Mouse (Mus musculus): Measurements from ENCODE around the gene Faf2. TPM values are rescaled to one million over a fixed set of nuclear protein-coding genes. Genes with fewer than 3 reads are reported as not detected.
"Not testable (repeated sequence)": the region's sequence is repeated elsewhere in the genome, so short reads cannot be mapped to it uniquely, and the experiment has no call there.

Gene Faf2
- total RNA-seq, 2 experiments from 2014 or later = 20.0 to 23.3 TPM

GRCm38 (mm10) chr13:54603501-54603900 is 18.1 kb upstream of the Faf2 start:
- intact Hi-C loops (cut with DNase I) = no loop called here
- DNase-seq (ENCODE audit: low spot score) = no peak

- intact Hi-C loops (cut with DNase I) = no loop called here
- no peak for DNase-seq (ENCODE audit: low spot score)
Observed at GRCm38 (mm10) chr13:54604221-54604620, 17.4 kb upstream of the Faf2 start.

DNA sequence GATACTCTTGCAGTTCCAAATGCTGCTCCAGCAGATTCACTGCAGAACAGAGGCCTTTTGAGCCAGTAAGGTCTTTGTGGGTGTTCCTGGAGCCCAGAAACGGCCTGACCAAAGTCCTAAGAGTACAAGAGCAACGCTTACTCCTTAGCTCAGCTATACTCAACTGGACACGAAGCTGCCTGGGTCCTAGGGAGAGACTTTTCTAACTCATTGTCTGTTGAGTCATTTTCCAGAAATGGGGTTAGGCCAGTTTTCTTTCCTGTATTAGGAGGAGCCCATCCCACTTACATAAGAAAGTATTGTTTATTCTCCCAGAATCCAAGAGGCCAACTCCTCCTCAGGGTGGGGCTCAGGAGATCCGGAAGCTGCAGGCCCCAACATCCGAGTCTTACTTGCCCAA is 16.2 kb upstream of the Faf2 start:
- DNase-seq (ENCODE audit: low spot score) = peak; percentile 21
- intact Hi-C loops (cut with DNase I) = no loop called here

DNA sequence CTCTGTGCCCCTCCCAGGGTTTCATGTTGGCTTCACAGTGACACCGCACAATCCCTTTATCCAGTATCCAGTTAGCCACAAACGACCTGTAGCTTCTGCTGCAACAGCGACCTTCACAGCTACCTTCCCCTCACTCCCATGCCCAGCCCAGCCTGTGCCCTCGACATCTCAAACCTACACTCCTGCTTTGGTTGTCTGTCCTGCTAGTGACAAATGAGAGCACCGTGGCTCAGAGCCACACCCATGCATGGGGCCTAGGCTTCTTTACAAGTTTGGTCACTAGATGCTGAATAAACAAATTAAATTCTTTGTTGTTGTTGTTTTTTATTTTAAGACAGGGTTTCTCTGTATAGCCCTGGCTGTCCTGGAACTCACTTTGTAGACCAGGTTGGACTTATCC is 14.4 kb upstream of the Faf2 start:
- no peak for DNase-seq (ENCODE audit: low spot score)
- intact Hi-C loops (cut with DNase I) = loop anchor here (2.0 kb wide), 1 partner anchor 16 kb away; the partner anchor contains the start of genes Higd2a and Nop16

DNA sequence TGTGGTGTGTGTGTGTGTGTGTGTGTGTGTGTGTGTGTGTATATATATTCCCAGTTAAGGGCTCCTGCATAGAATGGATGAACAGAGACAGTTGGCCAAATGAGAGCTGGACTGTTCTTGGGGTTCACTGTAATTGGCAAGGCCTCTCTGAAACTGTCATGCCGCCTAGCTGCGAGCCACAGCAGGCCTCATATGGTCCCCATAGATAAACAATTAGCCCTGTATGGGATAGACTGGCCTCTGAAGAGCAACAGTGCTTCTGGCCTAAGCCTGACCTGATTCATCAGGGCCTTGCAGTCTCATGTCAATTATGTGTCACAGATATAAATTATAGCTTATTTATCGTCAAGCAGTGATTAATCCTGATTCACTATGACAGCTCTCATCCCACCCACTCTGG is 13.6 kb upstream of the Faf2 start:
- intact Hi-C loops (cut with DNase I) = no loop called here
- DNase-seq (ENCODE audit: low spot score) = no peak

GRCm38 (mm10) chr13:54608666-54609065 is 12.9 kb upstream of the Faf2 start:
- peak; percentile 38 for DNase-seq (ENCODE audit: low spot score)
- intact Hi-C loops (cut with DNase I) = no loop called here

DNA sequence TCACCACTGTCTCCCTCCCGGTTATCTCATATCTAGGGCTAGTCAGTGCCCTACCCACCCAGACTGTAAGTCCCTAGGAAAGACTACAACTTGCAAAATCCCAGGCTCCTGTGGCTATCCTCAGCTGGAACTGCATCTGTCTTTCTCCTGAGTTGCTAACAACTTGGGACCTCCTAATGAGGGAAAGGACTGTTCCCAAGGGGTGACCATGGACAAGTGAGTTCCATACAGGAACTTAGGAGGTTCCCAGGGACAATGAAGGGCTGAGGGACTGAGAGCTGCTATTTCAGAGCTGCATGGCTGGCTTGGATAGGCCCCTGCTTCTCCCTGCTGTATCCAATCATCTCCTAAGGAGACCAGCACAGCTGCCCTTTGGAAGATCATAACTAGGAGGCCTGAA is 12.3 kb upstream of the Faf2 start:
- no peak for DNase-seq (ENCODE audit: low spot score)
- intact Hi-C loops (cut with DNase I) = no loop called here

DNA sequence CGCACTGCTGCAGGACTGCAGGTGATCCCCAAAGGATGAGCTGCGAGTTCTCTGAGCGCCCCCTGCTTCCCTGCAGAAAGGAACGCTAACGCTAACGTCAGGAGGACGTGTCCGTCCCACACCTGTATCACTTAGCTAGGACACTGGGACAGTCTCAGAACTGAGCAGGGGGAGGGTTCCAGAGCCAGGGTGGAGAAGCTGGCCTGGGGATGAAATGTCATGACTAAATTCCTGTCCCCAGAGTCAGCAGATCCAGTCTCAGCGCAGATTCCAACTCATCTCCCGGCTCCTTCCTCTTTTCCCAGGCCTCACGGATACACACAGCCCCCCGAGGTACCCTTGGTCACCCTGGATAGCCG is 11.0 kb upstream of the Faf2 start:
- intact Hi-C loops (cut with DNase I) = no loop called here
- no peak for DNase-seq (ENCODE audit: low spot score)

DNA sequence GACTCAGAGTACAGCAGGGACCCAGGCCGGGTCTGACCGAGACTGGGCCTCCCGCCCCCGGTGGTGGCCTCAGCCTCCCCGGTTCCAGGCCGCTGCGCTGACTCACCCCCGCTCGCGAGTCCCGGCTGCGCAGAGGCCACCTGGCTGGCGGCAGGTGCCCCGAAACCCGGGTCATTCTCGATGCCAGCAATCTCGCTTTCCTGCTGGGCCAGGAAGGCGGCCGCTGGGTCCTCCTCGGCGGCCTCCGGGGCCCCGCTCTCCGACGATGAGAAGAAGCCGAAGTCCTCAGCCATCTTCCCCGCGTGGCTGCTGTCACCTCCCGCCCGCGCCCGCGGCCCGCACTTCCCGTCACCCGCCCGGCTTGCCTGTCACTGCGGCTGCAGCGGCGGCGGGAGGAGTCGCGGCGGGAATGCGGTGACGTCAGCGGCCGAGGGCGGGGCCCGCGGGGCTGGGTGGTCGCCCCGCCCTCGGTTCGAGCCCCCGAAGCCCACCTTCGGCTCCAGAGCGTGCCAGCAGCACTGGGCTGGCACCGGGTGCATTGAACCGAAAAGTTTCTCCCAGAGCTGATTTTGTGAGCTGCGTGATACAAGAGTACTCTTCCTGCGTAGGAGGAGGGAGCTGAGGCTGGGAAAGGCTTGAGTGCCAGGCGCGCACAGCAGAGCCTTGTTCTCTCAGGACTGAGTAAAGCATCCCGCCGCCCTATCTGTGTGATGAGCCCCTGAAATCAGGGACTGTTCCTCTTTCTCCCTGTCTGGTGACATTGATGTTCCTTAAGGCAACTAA is 10.4 kb upstream of the Faf2 start, which contains the start of gene Cltb:
Gene Cltb (minus strand): TSS at position 373 of the 783 bp plus-strand sequence.
- intact Hi-C loops (cut with DNase I) = no loop called here
- peak; percentile 81 for DNase-seq (ENCODE audit: low spot score)

DNA sequence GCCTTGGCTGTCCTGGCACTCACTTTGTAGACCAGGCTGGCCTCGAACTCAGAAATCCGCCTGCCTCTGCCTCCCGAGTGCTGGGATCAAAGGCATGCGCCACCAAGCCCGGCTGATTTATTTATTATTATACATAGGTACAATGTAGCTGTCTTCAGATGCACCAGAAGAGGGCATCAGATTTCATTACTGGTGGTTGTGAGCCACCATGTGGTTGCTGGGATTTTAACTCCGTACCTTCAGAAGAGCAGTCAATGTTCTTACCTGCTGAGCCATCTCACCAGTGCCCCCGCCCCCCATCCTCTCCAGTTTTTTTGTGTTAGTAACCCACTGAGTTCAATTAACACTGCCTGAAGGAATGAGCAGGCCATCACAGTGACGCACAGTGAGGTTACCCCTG is 8.4 kb upstream of the Faf2 start:
- DNase-seq (ENCODE audit: low spot score); intact Hi-C loops (cut with DNase I): not testable (repeated sequence)

DNA sequence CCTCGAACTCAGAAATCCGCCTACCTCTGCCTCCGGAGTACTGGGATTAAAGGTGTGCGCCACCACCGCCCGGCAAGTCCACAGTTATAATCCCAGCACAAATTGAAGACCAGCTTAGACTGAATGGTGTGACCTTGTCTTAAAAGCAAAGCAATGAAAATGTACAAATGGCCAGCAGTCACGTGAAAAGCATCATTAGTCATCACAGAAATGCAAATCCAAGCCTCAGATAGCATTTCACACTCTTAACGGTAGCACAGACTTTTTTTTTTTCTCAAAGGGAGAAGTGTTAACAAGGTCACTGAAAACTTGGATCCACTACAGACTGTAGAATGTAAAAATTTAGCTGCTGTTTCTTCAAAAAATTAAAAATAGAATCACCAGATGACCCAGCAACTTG is 5.3 kb upstream of the Faf2 start:
- intact Hi-C loops (cut with DNase I) = no loop called here
- no peak for DNase-seq (ENCODE audit: low spot score)

DNA sequence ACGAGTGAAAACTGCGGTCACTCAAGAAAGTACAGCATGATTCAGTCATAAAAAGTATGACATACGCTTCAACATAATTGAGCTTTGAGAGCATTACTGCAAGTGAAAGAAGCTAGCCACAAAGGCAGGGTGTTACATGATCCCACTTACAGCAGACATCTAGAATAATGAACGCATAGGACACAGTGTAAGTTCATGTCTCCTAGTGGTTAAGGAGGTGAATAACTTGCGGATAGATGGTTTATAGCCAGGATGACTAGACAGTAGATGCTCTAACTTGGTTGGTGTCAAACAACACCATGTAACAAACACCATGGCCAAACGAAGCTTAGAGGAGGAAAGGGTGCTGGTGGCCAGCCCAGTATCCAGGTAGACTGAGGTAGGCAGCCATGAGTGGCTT is 4.6 kb upstream of the Faf2 start:
- no peak for DNase-seq (ENCODE audit: low spot score)
- intact Hi-C loops (cut with DNase I) = no loop called here

- intact Hi-C loops (cut with DNase I) = loop anchor here (2.0 to 5.0 kb wide), 4 partner anchors 31 to 155 kb away; partner anchors contain the start of genes 4833439L19Rik, Arl10, Higd2a and Nop16
- DNase-seq (ENCODE audit: low spot score) = no peak
Observed at GRCm38 (mm10) chr13:54621960-54622521, 457 bp downstream of the Faf2 start.

GRCm38 (mm10) chr13:54629128-54629527 is 7.5 kb downstream of the Faf2 start:
- DNase-seq (ENCODE audit: low spot score) = no peak
- intact Hi-C loops (cut with DNase I) = no loop called here

GRCm38 (mm10) chr13:54632731-54633277 is 11.2 kb downstream of the Faf2 start:
- no peak for DNase-seq (ENCODE audit: low spot score)
- intact Hi-C loops (cut with DNase I) = no loop called here

DNA sequence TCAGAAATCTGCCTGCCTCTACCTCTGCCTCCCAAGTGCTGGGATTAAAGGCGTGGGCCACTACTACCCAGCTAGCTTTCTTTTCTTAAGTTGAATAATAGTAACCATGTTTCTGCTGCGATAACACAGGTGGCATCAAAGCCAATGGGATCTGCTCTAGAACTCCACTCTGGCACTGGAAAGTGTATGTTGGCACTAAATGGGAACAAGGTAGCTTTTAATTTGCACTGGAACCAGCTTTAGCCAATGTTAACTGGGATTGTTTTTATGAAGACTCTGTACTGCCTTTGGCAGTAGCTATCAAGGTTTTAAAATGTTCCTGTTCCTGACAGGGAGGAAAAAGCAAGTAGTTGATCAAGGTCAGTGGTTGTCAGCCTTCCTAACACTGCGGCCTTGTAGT is 13.4 kb downstream of the Faf2 start:
- intact Hi-C loops (cut with DNase I) = no loop called here
- no peak for DNase-seq (ENCODE audit: low spot score)

- intact Hi-C loops (cut with DNase I) = no loop called here
- no peak for DNase-seq (ENCODE audit: low spot score)
Observed at GRCm38 (mm10) chr13:54650461-54650860, 28.9 kb downstream of the Faf2 start.

DNA sequence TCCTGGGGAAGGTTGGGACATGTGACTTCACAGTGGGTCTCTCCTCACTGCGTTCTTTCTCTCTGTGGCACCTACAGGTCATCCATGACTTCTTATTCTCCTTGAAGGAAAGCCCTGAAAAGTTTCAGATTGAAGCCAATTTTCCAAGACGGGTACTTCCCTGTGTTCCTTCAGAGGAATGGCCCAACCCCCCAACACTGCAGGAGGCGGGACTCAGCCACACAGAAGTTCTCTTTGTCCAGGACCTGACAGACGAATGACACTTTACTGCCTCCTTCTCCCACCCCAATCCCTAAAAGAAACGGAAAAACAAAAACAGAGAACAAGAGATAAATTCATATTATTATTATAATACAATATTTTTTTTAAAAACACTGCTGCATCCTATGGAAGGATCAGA is 39.3 kb downstream of the Faf2 start:
- intact Hi-C loops (cut with DNase I) = no loop called here
- no peak for DNase-seq (ENCODE audit: low spot score)

- intact Hi-C loops (cut with DNase I) = no loop called here
- no peak for DNase-seq (ENCODE audit: low spot score)
Observed at GRCm38 (mm10) chr13:54661358-54661757, 39.8 kb downstream of the Faf2 start.

GRCm38 (mm10) chr13:54663999-54664398 is 42.4 kb downstream of the Faf2 start:
- no peak for DNase-seq (ENCODE audit: low spot score)
- intact Hi-C loops (cut with DNase I) = no loop called here

GRCm38 (mm10) chr13:54664509-54664908 is 42.9 kb downstream of the Faf2 start:
- intact Hi-C loops (cut with DNase I) = no loop called here

More at GRCm38 (mm10) chr13:54664509-54664908, 42.9 kb downstream of the Faf2 start:
- DNase-seq (ENCODE audit: low spot score) = no peak
